ENCODE assay signal across 8 mouse cellular contexts in genomic region chr10:41450137-41450670, GRCm38 (mm10). TPM values are rescaled to one million over a fixed set of nuclear protein-coding genes. Genes with fewer than 3 reads are reported as not detected.
DNase-seq lines count a peak whose midpoint lies in the region; ATAC-seq lines count a peak whose summit lies in the region.

Gene Zbtb24, plus strand, starts transcription at chr10:41450383.

- intact Hi-C loops in heart, postnatal 14 days (cut with DNase I) = loop anchor here (10.0 kb wide), 2 partner anchors 55 to 145 kb away; partner anchors contain the start of genes Ak9 and Fig4

- H3K36me3 ChIP-seq in forebrain, embryonic 14.5 days (ENCODE audit: control insufficient read depth, insufficient read depth, low read length) = peaks cover 27% of the 10 kb centered on the region
- peaks cover 16% of the 10 kb centered on the region for H3K36me3 ChIP-seq in neural tube, embryonic 15.5 days

- peaks cover 9% of the 10 kb centered on the region for H3K4me1 ChIP-seq in forebrain, embryonic 14.5 days (ENCODE audit: control insufficient read depth, insufficient read depth, low read length)
- peaks cover 45% of the 10 kb centered on the region for H3K4me1 ChIP-seq in neural tube, embryonic 15.5 days

- H3K4me2 ChIP-seq in forebrain, embryonic 14.5 days (ENCODE audit: low read length) = peak within 1 kb of the TSS; percentile 59
- peak within 1 kb of the TSS; percentile 73 for H3K4me2 ChIP-seq in neural tube, embryonic 15.5 days

- WGBS in forebrain, embryonic 14.5 days = under 1% methylated on average over 49 of the region's 49 CpGs
- WGBS in neural tube, embryonic 15.5 days = under 1% methylated on average over 48 of the region's 49 CpGs

- peak within 1 kb of the TSS; percentile 93 for H3K4me3 ChIP-seq in forebrain, embryonic 14.5 days (ENCODE audit: low read depth, low read length)
- peak within 1 kb of the TSS; percentile 96 for H3K4me3 ChIP-seq in neural tube, embryonic 15.5 days (replicated peaks)

- H3K27me3 ChIP-seq in forebrain, embryonic 14.5 days (replicated peaks; ENCODE audit: control insufficient read depth, insufficient read depth, low read length) = no peaks in the 10 kb centered on the region
- H3K27me3 ChIP-seq in neural tube, embryonic 15.5 days (replicated peaks) = no peaks in the 10 kb centered on the region

- H3K9ac ChIP-seq in forebrain, embryonic 14.5 days (ENCODE audit: low read length) = peak within 1 kb of the TSS; percentile 81
- H3K9ac ChIP-seq in neural tube, embryonic 15.5 days (replicated peaks) = peak within 1 kb of the TSS; percentile 82

- peak; percentile 96 for DNase-seq in ES-CJ7 (ENCODE audit: low read depth, low spot score)
- DNase-seq in cerebellum, adult 11 months = peak; percentile 96
- peak; percentile 98 for DNase-seq in forebrain, embryonic 14.5 days (ENCODE audit: low spot score)
- DNase-seq in heart, postnatal 14 days = peak; percentile 97
- peak; percentile 96 for DNase-seq in layer of hippocampus, adult 11-12 months (ENCODE audit: low spot score)
- DNase-seq in lung, adult 18-20 months = peak; percentile 95 to 96
- peak; percentile 93 for DNase-seq in testis, postnatal 14 days (ENCODE audit: low spot score)

- ATAC-seq in forebrain, embryonic 14.5 days = peak; percentile 97
- peak; percentile 94 for ATAC-seq in neural tube, embryonic 15.5 days (ENCODE audit: low FRiP score)

- H3K27ac ChIP-seq in forebrain, embryonic 14.5 days (ENCODE audit: low read depth, low read length) = peak within 1 kb of the TSS; percentile 64; the same call in 1 of the 2 replicates
- peak within 1 kb of the TSS; percentile 87 for H3K27ac ChIP-seq in neural tube, embryonic 15.5 days (replicated peaks)

- no peaks in the 10 kb centered on the region for H3K9me3 ChIP-seq in forebrain, embryonic 14.5 days (replicated peaks; ENCODE audit: control insufficient read depth, low read length)
- no peaks in the 10 kb centered on the region for H3K9me3 ChIP-seq in neural tube, embryonic 15.5 days (replicated peaks)

RNA-seq across cellular contexts. Expression of gene Zbtb24, which starts in this region (rescaled TPM):
- 18.8 and 22.9 TPM in 2 replicates for polyA plus RNA-seq in forebrain, embryonic 14.5 days (2014; fragmentation: Nextera tagmentation; extraction: Ambion mirVana)
- total RNA-seq in heart, postnatal 14 days (2021) = 1 to 10 TPM; 9.6 to 9.8 TPM
- 17.7 and 17.9 TPM in 2 replicates for polyA plus RNA-seq in neural tube, embryonic 15.5 days (2015; fragmentation: Nextera tagmentation; extraction: Ambion mirVana)

Comparison
In these comparisons a context has a peak if more than half of its experiments do, and no peak if none do; other contexts are left out.
1. Peak in every context shown above with its lines: DNase-seq, ATAC-seq, H3K4me3 ChIP-seq and H3K27ac ChIP-seq.